Mouse (Mus musculus) hindbrain, embryonic 11.5 days (tissue): ENCODE measurements at regions not wholly inside any gene's neighbourhood (a gene's known extent, or its start where the extent isn't known, plus 50 kb on each side); places are given as distances from the start of the nearest gene placed in this dataset.
"Not testable (repeated sequence)": the region's sequence is repeated elsewhere in the genome, so short reads cannot be mapped to it uniquely, and the experiment has no call there.

Source experiments
- ATAC-seq: fragments of 200-750 bp; cut with Nextera tagmentation; 2 replicates; pipeline ENCODE4 v1.8.0; 2017; ENCODE audit warnings: mild to moderate bottlenecking, moderate TSS enrichment, moderate library complexity; ENCODE audit not compliant: low FRiP score
- DNase-seq: peaks from one replicate; pipeline ENCODE4 v3.0.0-alpha.2; 2015; ENCODE audit warnings: low spot score
- H3K27ac ChIP-seq: fragments of 300-500 bp; sonication (generic); 2 replicates; pipeline ENCODE4 v1.5.1; 2014; ENCODE audit warnings: mild to moderate bottlenecking, low read depth, low read length
- H3K27me3 ChIP-seq: fragments of 300-500 bp; sonication (generic); 2 replicates; pipeline ENCODE4 v1.6.1; 2014; ENCODE audit warnings: mild to moderate bottlenecking, low read length, moderate library complexity, mixed read lengths; ENCODE audit not compliant: control insufficient read depth, insufficient read depth
- H3K36me3 ChIP-seq: fragments of 300-500 bp; sonication (generic); 2 replicates; pipeline ENCODE4 v1.6.1; 2014; ENCODE audit warnings: mild to moderate bottlenecking, low read length, moderate library complexity, mixed read lengths; ENCODE audit not compliant: control insufficient read depth, insufficient read depth
- H3K4me1 ChIP-seq: fragments of 300-500 bp; sonication (generic); replicated peaks from 2 replicates; pipeline ENCODE4 v1.6.1; 2014; ENCODE audit warnings: low read length, mixed read lengths; ENCODE audit not compliant: control insufficient read depth, insufficient read depth
- H3K4me2 ChIP-seq: fragments of 300-500 bp; sonication (generic); replicated peaks from 2 replicates; pipeline ENCODE4 v1.6.1; 2014; ENCODE audit warnings: mild to moderate bottlenecking, low read depth, low read length
- H3K4me3 ChIP-seq: fragments of 300-500 bp; sonication (generic); 2 replicates; pipeline ENCODE4 v1.5.1; 2014; ENCODE audit warnings: low read depth, low read length
- H3K9ac ChIP-seq: fragments of 300-500 bp; sonication (generic); 2 replicates; pipeline ENCODE4 v1.6.1; 2014; ENCODE audit warnings: low read depth, low read length
- H3K9me3 ChIP-seq: fragments of 300-500 bp; sonication (generic); 2 replicates; pipeline ENCODE4 v1.6.1; 2016; ENCODE audit warnings: low read length; ENCODE audit not compliant: control insufficient read depth
- WGBS: fragments of 180-500 bp; shearing (Covaris S2); extraction: QIAGEN DNeasy Blood & Tissue Kit; methylation state at CpG from one replicate; pipeline ENCODE4 v1.1.7; 2014; 5-methylcytosine and 5-hydroxymethylcytosine counted together

DNA sequence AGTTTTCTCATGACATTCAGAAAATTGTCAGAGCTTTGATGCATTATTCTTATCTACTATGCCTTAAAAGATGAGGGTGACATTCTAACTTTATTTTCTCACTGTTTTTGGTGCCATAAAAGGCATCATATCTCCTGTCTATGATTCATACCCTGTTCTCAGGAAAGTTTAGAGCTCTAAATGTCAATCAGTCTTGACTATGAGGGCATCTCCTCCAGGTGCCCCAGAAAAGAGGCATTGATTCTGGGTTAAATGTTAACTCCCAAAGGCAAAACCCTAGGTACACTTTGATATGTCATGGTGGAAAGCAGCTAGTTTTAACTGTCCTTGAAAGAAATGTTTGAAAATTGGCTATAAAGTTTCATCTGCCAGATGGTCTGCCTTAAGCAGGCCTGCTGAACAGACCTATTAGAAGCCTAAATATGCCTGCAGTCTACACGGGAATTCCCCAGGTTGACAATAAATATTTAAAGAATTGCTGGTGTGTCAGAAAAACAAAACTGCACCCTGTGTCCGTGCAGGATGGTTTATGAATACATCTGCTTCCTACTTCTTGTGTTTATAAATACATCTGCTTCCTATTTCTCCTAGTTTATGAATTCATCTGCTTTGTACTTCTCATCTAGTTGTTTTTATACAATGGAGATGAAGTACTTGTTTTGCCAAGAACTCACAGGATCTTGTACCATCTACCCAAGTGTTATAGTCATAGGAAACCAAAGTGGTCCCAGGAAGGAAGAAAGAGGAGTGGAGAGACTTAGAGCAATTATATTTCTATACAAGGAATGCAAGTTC lies 172.3 kb downstream of the Snca start:
- no peak overlapping the region for H3K4me3 ChIP-seq

DNA sequence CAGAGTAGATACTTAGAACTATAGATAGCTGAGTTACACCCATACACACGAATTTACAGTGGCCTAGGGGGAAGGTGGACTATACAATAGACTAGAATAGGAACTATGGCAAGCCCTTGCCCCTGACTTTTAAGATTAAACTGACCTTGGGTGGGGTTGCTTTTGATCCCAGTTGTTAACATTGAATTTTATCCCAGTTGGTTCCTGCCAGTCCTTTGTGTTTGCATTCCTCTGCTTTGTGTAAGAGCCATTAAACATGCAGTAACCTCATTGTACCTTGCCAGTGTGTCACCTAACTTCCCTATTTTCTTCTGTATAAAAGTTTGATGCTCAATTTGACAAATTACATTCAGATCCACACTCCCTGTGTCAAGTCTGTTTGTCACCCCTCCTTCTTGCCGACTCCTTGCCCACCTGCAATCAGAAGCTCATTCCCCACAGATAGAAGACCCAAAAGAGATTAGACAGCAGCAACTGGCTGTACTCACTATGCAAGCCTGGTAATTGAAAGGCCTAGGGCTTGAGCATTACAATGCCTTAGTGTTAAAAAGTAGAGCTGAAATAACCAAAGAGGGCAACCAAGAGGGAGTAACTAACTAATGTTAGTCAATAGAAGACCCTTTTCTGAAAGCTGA lies 182.6 kb downstream of the Snca start:
- not testable (repeated sequence) for DNase-seq, H3K27me3 ChIP-seq, H3K27ac ChIP-seq, H3K4me1 ChIP-seq, H3K4me3 ChIP-seq, H3K9me3 ChIP-seq, H3K36me3 ChIP-seq, ATAC-seq, H3K9ac ChIP-seq, H3K4me2 ChIP-seq
- 61% methylated on average over 2 of the region's 2 CpGs for WGBS

More for the DNA sequence above, 172.3 kb downstream of the Snca start:
- no peaks in the 10 kb centered on the region for H3K36me3 ChIP-seq
- H3K9me3 ChIP-seq = no peaks in the 10 kb centered on the region
- ATAC-seq (no peak), DNase-seq (no peak)
- H3K27me3 ChIP-seq = no peaks in the 10 kb centered on the region
- 70% methylated on average over 2 of the region's 2 CpGs for WGBS
- H3K4me2 ChIP-seq = no peak overlapping the region
- H3K4me1 ChIP-seq = no peaks in the 10 kb centered on the region
- H3K27ac ChIP-seq = no peak overlapping the region
- H3K9ac ChIP-seq = no peak overlapping the region

DNA sequence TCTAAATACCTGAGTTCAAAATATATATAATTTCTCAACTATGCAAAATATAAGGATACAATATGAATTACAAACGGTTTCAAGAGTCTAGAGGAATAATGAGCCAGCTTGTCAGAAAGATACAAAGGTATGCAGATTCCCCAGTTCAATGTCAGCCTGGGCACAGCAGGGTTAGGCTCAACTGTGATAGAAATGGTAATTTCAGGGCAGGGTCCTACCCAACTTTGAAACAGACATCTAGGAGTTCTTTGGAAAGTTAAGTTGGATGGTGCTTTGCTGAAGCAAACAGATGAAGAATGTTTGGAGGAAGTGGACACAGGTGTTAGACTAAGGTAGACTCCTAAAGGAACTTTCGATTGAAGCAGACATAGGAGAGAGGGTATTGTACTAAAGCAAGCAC lies 187.4 kb downstream of the Snca start:
- H3K4me2 ChIP-seq = no peak overlapping the region
- no peak overlapping the region for H3K4me3 ChIP-seq
- 64% methylated on average over 2 of the region's 2 CpGs for WGBS
- no peak overlapping the region for H3K27ac ChIP-seq
- H3K9ac ChIP-seq = no peak overlapping the region
- no peaks in the 10 kb centered on the region for H3K4me1 ChIP-seq
- no peaks in the 10 kb centered on the region for H3K27me3 ChIP-seq
- no peak for ATAC-seq
- no peaks in the 10 kb centered on the region for H3K36me3 ChIP-seq
- H3K9me3 ChIP-seq = no peaks in the 10 kb centered on the region
- no peak for DNase-seq

DNA sequence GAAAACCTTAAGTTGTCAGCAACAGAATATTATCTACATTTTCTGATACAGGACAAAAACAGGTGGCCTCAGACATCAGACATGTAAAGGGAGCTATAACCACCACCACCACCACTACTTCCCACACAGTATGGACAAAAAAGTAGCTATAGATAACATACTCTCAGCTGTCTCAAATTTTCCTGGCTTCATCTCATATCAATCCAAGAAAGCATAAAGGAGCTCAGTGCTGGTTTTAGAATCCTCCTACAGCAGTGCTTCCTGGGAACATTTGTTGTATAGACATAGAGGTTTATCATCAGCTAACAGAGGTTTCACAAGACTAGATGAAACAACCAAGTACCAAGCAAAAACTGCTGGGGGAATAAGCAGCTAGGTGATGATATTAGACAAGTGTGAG lies 213.3 kb downstream of the Snca start:
- H3K27me3 ChIP-seq = no peaks in the 10 kb centered on the region

DNA sequence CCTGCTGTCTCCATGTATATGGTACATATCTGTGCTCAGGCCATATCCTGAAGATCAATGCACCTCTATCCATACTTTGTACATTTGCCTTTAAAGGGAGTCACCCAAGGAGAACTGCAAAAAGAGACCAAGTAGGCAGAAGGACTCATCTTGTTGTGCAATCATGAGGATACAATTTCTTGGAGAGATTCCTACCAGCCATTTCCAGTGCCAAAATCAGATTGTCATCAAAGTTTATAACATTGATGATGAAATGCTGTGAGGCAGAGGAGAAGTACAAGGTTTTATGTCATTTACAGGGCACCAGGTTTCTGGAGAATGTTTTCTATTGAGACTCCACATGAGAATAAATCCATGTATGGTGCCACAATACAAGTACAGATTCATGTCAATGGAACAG lies 229.5 kb downstream of the Snca start:
- Histone ChIP-seq H3K4me3 (no peak overlapping the region), H3K9ac (no peak overlapping the region), H3K4me2 (no peak overlapping the region), H3K27ac (no peak overlapping the region), H3K9me3 (no peaks in the 10 kb centered on the region), H3K27me3 (no peaks in the 10 kb centered on the region), H3K4me1 (no peaks in the 10 kb centered on the region), H3K36me3 (no peaks in the 10 kb centered on the region)
- ATAC-seq (no peak), DNase-seq (no peak)

More for the DNA sequence above, 213.3 kb downstream of the Snca start:
- Histone ChIP-seq H3K27ac (no peak overlapping the region), H3K9me3 (no peaks in the 10 kb centered on the region), H3K4me1 (no peaks in the 10 kb centered on the region), H3K36me3 (no peaks in the 10 kb centered on the region), H3K9ac (no peak overlapping the region), H3K4me2 (no peak overlapping the region), H3K4me3 (no peak overlapping the region)
- no peak for DNase-seq
- ATAC-seq = no peak

DNA sequence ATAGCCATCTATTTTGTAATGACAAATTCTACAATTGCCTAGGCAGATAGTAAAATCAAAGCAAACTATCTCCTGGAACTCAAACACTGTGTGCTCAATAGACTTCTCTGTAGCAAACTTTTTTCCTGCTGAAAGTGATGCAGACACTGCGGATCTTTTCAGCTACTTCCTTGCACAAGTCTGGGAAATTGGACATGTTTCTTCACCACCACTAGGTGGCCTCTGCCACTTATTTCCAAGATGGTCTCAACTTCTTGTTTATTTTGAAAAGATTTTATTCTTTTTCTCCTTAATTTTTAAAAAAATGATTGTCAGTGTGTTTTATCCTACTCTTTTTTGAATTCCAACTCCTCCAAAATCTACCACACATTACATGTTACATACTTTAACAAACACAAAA lies 265.4 kb downstream of the Snca start:
- Histone ChIP-seq H3K9ac (no peak overlapping the region), H3K4me3 (no peak overlapping the region), H3K36me3 (no peaks in the 10 kb centered on the region), H3K27me3 (no peaks in the 10 kb centered on the region), H3K27ac (no peak overlapping the region), H3K4me2 (no peak overlapping the region), H3K9me3 (no peaks in the 10 kb centered on the region), H3K4me1 (no peaks in the 10 kb centered on the region)
- no peak for ATAC-seq
- DNase-seq = peak; percentile 1
- 71% methylated on average over 1 of the region's 1 CpGs for WGBS

DNA sequence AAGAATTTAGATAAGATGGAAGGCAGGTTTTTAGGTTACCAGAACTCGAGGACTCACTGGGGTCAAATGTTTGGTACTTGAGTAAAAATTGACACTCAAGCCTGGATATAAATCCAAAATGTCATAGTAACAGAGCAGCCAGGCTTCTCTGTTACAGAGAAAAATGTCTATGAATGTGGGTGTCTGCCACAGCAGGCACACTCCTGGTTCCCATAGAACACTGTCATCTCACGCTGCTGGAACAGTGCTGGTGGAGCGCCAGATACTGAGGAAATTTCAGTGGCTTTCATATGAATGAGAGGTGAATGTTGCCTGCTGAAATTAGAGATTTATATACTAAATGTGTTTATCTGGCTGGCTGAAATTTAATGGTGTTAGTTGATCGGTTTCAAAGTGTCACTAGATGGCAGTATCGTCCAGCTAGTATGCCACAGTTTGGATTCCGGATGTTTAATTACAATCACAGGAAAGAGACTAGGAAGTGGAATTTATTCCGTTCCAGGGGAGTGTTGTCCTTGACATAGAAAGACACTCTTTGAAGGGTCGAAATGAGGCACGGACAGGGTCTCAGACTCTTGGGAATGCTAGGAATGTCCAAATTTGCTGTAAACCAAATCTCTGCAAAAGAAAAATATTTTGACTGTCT lies 273.9 kb downstream of the Snca start:
- H3K4me3 ChIP-seq = no peak overlapping the region
- no peak overlapping the region for H3K27ac ChIP-seq
- no peaks in the 10 kb centered on the region for H3K9me3 ChIP-seq
- WGBS = 48% methylated on average over 9 of the region's 9 CpGs
- H3K4me2 ChIP-seq = no peak overlapping the region
- no peaks in the 10 kb centered on the region for H3K4me1 ChIP-seq
- ATAC-seq (no peak), DNase-seq (peak; percentile 52)
- H3K9ac ChIP-seq = no peak overlapping the region
- H3K36me3 ChIP-seq = no peaks in the 10 kb centered on the region
- H3K27me3 ChIP-seq = no peaks in the 10 kb centered on the region
